Mouse (Mus musculus): ENCODE data around the gene Col7a1. TPM values are rescaled to one million over a fixed set of nuclear protein-coding genes. Genes with fewer than 3 reads are reported as not detected.

Gene Col7a1
- 2.2 and 3.2 TPM in 2 replicates for polyA plus RNA-seq (2016; fragmentation: Nextera tagmentation; extraction: Ambion mirVana)

GRCm38 (mm10) chr9:108953081-108953636 lies at the start of gene Col7a1:
Gene Col7a1 (plus strand): TSS chr9:108953586.
- Histone ChIP-seq H3K9me3 (no peaks in the 10 kb centered on the region), H3K4me1 (no peaks in the 10 kb centered on the region; the same call in 1 of the 2 replicates), H3K27ac (no peak within 1 kb of the TSS), H3K27me3 (peaks cover 32% of the 10 kb centered on the region), H3K9ac (no peak within 1 kb of the TSS), H3K4me2 (peak within 1 kb of the TSS; percentile 21), H3K4me3 (replicated peaks) (no peak within 1 kb of the TSS), H3K36me3 (replicated peaks) (peaks cover 27% of the 10 kb centered on the region)
- WGBS: 10% methylated on average over 15 of the region's 15 CpGs
- no peak for ATAC-seq (ENCODE audit: low FRiP score)

DNA sequence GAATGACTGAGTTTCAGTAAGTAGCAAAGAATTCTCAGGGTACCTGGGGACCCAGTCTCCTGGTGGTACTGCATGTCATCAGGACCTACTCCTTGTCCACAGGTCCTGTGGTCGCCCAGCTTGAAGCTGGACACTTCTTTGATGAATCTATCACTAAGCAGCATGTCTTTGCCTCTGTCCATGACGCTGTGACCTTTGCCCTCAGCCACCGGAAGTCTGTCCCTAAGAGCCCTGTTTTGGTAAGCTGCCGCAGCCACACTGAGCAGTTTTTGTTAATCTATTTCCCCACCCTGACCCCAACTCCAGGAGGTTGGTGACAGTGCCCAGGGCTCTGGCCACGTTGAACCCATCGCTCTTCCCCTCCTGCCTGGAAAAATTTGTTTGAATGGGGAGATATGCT lies 41.1 kb upstream of the Col7a1 start:
- Histone ChIP-seq H3K27me3 (no peaks in the 10 kb centered on the region), H3K9me3 (no peaks in the 10 kb centered on the region), H3K4me1 (peaks cover 4% of the 10 kb centered on the region; the same call in 1 of the 2 replicates), H3K36me3 (replicated peaks) (no peaks in the 10 kb centered on the region), H3K9ac (no peak overlapping the region), H3K27ac (no peak overlapping the region), H3K4me3 (replicated peaks) (no peak overlapping the region), H3K4me2 (no peak overlapping the region)
- no peak for ATAC-seq (ENCODE audit: low FRiP score)
- WGBS: 77% methylated on average over 6 of the region's 6 CpGs

- H3K27me3 ChIP-seq: no peaks in the 10 kb centered on the region
- H3K4me3 ChIP-seq (replicated peaks): no peak overlapping the region
- 83% methylated on average over 7 of the region's 7 CpGs for WGBS
- no peaks in the 10 kb centered on the region for H3K9me3 ChIP-seq
- H3K36me3 ChIP-seq (replicated peaks): no peaks in the 10 kb centered on the region
- peaks cover 4% of the 10 kb centered on the region; the same call in 1 of the 2 replicates for H3K4me1 ChIP-seq
- no peak overlapping the region for H3K27ac ChIP-seq
- no peak for ATAC-seq (ENCODE audit: low FRiP score)
- H3K4me2 ChIP-seq: no peak overlapping the region
- H3K9ac ChIP-seq: no peak overlapping the region
Observed at GRCm38 (mm10) chr9:108913161-108913560, 40.2 kb upstream of the Col7a1 start.

DNA sequence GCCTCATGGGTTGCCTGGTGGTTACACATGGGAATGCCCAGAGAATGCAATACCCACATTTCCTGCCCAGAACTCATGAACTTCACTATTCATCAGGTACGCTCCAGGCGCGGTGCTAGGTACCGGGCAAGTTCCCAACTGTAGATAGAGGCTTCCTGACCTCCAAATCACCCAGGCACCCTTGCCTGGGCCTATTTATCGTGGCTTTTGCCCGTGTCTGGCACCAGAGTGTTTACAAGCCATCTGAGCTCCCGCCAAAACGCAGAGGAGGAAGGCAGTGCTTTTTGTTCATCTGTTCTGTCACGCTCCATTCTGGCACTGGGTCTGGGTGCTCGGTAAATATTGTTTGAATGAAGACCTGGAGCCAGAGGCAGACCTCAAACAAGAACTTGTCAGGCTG lies 39.8 kb upstream of the Col7a1 start:
- Histone ChIP-seq H3K9ac (no peak overlapping the region), H3K36me3 (replicated peaks) (no peaks in the 10 kb centered on the region), H3K4me3 (replicated peaks) (no peak overlapping the region), H3K4me2 (no peak overlapping the region), H3K27me3 (no peaks in the 10 kb centered on the region), H3K4me1 (peaks cover 4% of the 10 kb centered on the region; the same call in 1 of the 2 replicates), H3K9me3 (no peaks in the 10 kb centered on the region), H3K27ac (no peak overlapping the region)
- 82% methylated on average over 10 of the region's 10 CpGs for WGBS
- no peak for ATAC-seq (ENCODE audit: low FRiP score)

- Histone ChIP-seq H3K36me3 (replicated peaks) (no peaks in the 10 kb centered on the region), H3K4me3 (replicated peaks) (no peak within 1 kb of the TSS), H3K9ac (no peak within 1 kb of the TSS), H3K27ac (no peak within 1 kb of the TSS), H3K9me3 (no peaks in the 10 kb centered on the region), H3K4me1 (peaks cover 4% of the 10 kb centered on the region; the same call in 1 of the 2 replicates), H3K4me2 (no peak within 1 kb of the TSS), H3K27me3 (no peaks in the 10 kb centered on the region)
- WGBS: 81% methylated on average over 6 of the region's 6 CpGs
- ATAC-seq (ENCODE audit: low FRiP score): no peak
Observed at GRCm38 (mm10) chr9:108914491-108914890, 38.9 kb upstream of the Col7a1 start, which contains the start of gene Tmem89. Gene Tmem89 (plus strand): TSS chr9:108914619.

DNA sequence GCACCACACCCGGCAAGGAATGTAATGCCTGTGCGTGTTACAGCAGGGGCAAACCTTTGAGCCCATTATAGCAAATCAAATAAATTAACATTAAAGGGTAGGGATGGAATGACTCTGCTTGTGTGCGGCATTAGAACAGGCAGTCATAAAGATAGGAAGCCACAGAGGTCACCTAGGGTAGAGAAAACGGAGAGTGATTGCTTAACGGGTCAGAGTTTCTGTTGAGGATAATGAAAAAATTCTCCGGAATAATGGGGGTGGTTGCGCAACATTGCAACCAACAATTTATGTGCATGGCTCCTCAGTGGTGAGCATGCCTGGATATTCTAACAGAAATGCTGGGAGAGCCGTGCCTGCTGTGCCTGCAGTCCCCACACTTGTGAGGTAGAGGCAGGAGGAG lies 27.5 kb upstream of the Col7a1 start:
- H3K9me3 ChIP-seq: no peaks in the 10 kb centered on the region
- H3K4me2 ChIP-seq: no peak overlapping the region
- no peak overlapping the region for H3K27ac ChIP-seq
- no peak overlapping the region for H3K9ac ChIP-seq
- H3K4me1 ChIP-seq: no peaks in the 10 kb centered on the region
- no peaks in the 10 kb centered on the region for H3K27me3 ChIP-seq
- ATAC-seq (ENCODE audit: low FRiP score): no peak
- no peak overlapping the region for H3K4me3 ChIP-seq (replicated peaks)
- 84% methylated on average over 8 of the region's 8 CpGs for WGBS
- H3K36me3 ChIP-seq (replicated peaks): no peaks in the 10 kb centered on the region

DNA sequence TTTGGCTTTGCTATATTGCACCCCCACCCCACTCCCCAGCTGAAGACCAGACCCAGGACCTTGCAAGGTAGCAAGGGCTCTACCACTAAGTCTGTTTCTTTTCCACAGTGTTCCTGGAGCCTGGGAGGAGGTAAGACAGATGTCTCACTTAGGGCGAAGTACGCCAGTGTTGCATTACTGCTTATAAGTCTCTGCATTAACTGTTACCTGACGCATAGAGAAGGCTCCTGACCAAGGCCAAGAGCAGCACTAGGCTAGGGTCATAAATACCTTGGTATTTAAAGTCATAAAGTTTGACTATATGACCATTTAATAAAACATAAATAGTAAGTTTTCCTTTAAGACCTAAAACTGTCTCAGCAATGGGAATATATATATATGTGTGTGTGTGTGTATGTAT lies 25.0 kb upstream of the Col7a1 start:
- Histone ChIP-seq H3K27me3 (no peaks in the 10 kb centered on the region), H3K4me3 (replicated peaks) (no peak overlapping the region), H3K27ac (no peak overlapping the region), H3K9me3 (no peaks in the 10 kb centered on the region), H3K4me1 (no peaks in the 10 kb centered on the region), H3K4me2 (no peak overlapping the region), H3K9ac (no peak overlapping the region), H3K36me3 (replicated peaks) (no peaks in the 10 kb centered on the region)
- 85% methylated on average over 3 of the region's 3 CpGs for WGBS
- no peak for ATAC-seq (ENCODE audit: low FRiP score)

GRCm38 (mm10) chr9:108935991-108936390 lies 17.4 kb upstream of the Col7a1 start:
- H3K9ac ChIP-seq: no peak overlapping the region
- peak; percentile 27; the same call in 1 of the 2 replicates for ATAC-seq (ENCODE audit: low FRiP score)
- 23% methylated on average over 3 of the region's 3 CpGs for WGBS
- peaks cover 8% of the 10 kb centered on the region for H3K4me1 ChIP-seq
- H3K27ac ChIP-seq: no peak overlapping the region
- peak overlapping the region; percentile 97; the same call in 1 of the 2 replicates for H3K4me3 ChIP-seq (replicated peaks)
- H3K4me2 ChIP-seq: peak overlapping the region; percentile 89
- peaks cover 27% of the 10 kb centered on the region for H3K36me3 ChIP-seq (replicated peaks)
- H3K27me3 ChIP-seq: no peaks in the 10 kb centered on the region
- no peaks in the 10 kb centered on the region for H3K9me3 ChIP-seq

- Histone ChIP-seq H3K36me3 (replicated peaks) (peaks cover 34% of the 10 kb centered on the region), H3K9me3 (no peaks in the 10 kb centered on the region), H3K9ac (peak within 1 kb of the TSS; percentile 92), H3K27me3 (no peaks in the 10 kb centered on the region), H3K4me2 (peak within 1 kb of the TSS; percentile 89), H3K4me1 (peaks cover 8% of the 10 kb centered on the region), H3K4me3 (replicated peaks) (peak within 1 kb of the TSS; percentile 97), H3K27ac (0 out of 2 replicates have a peak within 1 kb of the TSS, but pooled peaks have one; percentile 25)
- peak; percentile 89 for ATAC-seq (ENCODE audit: low FRiP score)
- WGBS: 2% methylated on average over 58 of the region's 58 CpGs
Observed at GRCm38 (mm10) chr9:108936418-108937364, 16.7 kb upstream of the Col7a1 start, which contains the start of gene Uqcrc1. Gene Uqcrc1 (plus strand): TSS chr9:108936633.

DNA sequence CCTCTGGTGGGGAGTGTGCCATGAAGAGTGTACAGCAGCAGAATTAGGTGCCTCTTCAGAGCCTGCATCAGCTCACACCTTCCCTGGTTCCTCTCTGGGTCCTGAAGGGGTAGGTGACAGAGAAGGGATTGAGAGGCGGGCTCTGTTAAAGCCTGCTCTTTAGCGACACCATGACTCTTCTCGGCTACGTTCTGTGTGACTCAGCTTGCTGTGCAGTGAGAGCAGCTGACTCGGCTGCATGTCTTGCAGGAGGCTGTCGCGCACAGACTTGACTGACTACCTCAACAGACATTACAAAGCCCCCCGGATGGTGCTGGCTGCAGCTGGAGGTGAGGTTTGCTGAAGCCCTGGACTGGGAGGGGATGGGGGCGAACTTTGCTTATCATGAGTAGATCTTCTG lies 8.3 kb upstream of the Col7a1 start:
- no peaks in the 10 kb centered on the region for H3K9me3 ChIP-seq
- WGBS: 84% methylated on average over 9 of the region's 9 CpGs

GRCm38 (mm10) chr9:108945608-108946007 lies 7.8 kb upstream of the Col7a1 start:
- Histone ChIP-seq H3K27ac (no peak overlapping the region), H3K27me3 (no peaks in the 10 kb centered on the region), H3K9ac (no peak overlapping the region), H3K9me3 (no peaks in the 10 kb centered on the region), H3K36me3 (replicated peaks) (peaks cover 95% of the 10 kb centered on the region), H3K4me3 (replicated peaks) (no peak overlapping the region), H3K4me1 (no peaks in the 10 kb centered on the region), H3K4me2 (no peak overlapping the region)
- ATAC-seq (ENCODE audit: low FRiP score): no peak
- WGBS: 91% methylated on average over 5 of the region's 5 CpGs

More for the DNA sequence above, 8.3 kb upstream of the Col7a1 start:
- Histone ChIP-seq H3K36me3 (replicated peaks) (peaks cover 94% of the 10 kb centered on the region), H3K27me3 (no peaks in the 10 kb centered on the region), H3K4me3 (replicated peaks) (no peak overlapping the region), H3K9ac (no peak overlapping the region), H3K4me2 (no peak overlapping the region), H3K27ac (no peak overlapping the region), H3K4me1 (no peaks in the 10 kb centered on the region)
- no peak for ATAC-seq (ENCODE audit: low FRiP score)

- Histone ChIP-seq H3K27me3 (peaks cover 26% of the 10 kb centered on the region), H3K27ac (peak overlapping the region; percentile 0; the same call in 1 of the 2 replicates), H3K9ac (no peak overlapping the region), H3K4me3 (replicated peaks) (no peak overlapping the region), H3K4me1 (no peaks in the 10 kb centered on the region; the same call in 1 of the 2 replicates), H3K9me3 (no peaks in the 10 kb centered on the region), H3K4me2 (no peak overlapping the region), H3K36me3 (replicated peaks) (peaks cover 65% of the 10 kb centered on the region)
- no peak for ATAC-seq (ENCODE audit: low FRiP score)
- 86% methylated on average over 13 of the region's 13 CpGs for WGBS
Observed at GRCm38 (mm10) chr9:108949231-108949966, 4.0 kb upstream of the Col7a1 start.
